Mouse (Mus musculus) liver, embryonic 11.5 days (tissue): Measurements from ENCODE around the gene Pacrg. TPM values are rescaled to one million over a fixed set of nuclear protein-coding genes. Genes with fewer than 3 reads are reported as not detected.

Experiments
- ATAC-seq: fragments of 200-750 bp; cut with Nextera tagmentation; replicated peaks from 2 replicates; pipeline ENCODE4 v1.8.0; 2017; ENCODE audit warnings: moderate number of reproducible peaks, mild to moderate bottlenecking, moderate TSS enrichment, moderate library complexity; ENCODE audit not compliant: low FRiP score
- DNase-seq: peaks from one replicate; pipeline ENCODE4 v3.0.0-alpha.2; 2017; ENCODE audit warnings: low spot score
- H3K27ac ChIP-seq: fragments of 300-500 bp; sonication (generic); 2 replicates; pipeline ENCODE4 v1.5.1; 2014; ENCODE audit warnings: mild to moderate bottlenecking, low read depth, low read length, control low read depth
- H3K27me3 ChIP-seq: fragments of 300-500 bp; sonication (generic); replicated peaks from 2 replicates; pipeline ENCODE4 v1.6.1; 2014; ENCODE audit warnings: low read length, mixed read lengths; ENCODE audit not compliant: control insufficient read depth, insufficient read depth
- H3K36me3 ChIP-seq: fragments of 300-500 bp; sonication (generic); 2 replicates; pipeline ENCODE4 v1.6.1; 2014; ENCODE audit warnings: mild to moderate bottlenecking, low read length, moderate library complexity, mixed read lengths; ENCODE audit not compliant: control insufficient read depth, insufficient read depth
- H3K4me1 ChIP-seq: fragments of 300-500 bp; sonication (generic); replicated peaks from 2 replicates; pipeline ENCODE4 v1.6.1; 2014; ENCODE audit warnings: low read length, mixed read lengths; ENCODE audit not compliant: control insufficient read depth, insufficient read depth
- H3K4me2 ChIP-seq: fragments of 300-500 bp; sonication (generic); 2 replicates; pipeline ENCODE4 v1.6.1; 2014; ENCODE audit warnings: mild to moderate bottlenecking, control low read depth, moderate library complexity
- H3K4me3 ChIP-seq: fragments of 300-500 bp; sonication (generic); 2 replicates; pipeline ENCODE4 v1.5.1; 2014; ENCODE audit warnings: low read depth, low read length, control low read depth
- H3K9ac ChIP-seq: fragments of 300-500 bp; sonication (generic); 2 replicates; pipeline ENCODE4 v1.6.1; 2014; ENCODE audit warnings: low read depth, low read length, control low read depth
- H3K9me3 ChIP-seq: fragments of 300-500 bp; sonication (generic); 2 replicates; pipeline ENCODE4 v1.6.1; 2016; ENCODE audit warnings: low read length, inconsistent platforms, mixed read lengths; ENCODE audit not compliant: control insufficient read depth
- WGBS: fragments of 180-500 bp; shearing (Covaris S2); extraction: QIAGEN DNeasy Blood & Tissue Kit; methylation state at CpG from one replicate; pipeline ENCODE4 v1.1.7; 2014; 5-methylcytosine and 5-hydroxymethylcytosine counted together
- polyA plus RNA-seq: library from polyadenylated mRNA; unstranded; fragments of >200 nt; fragmentation: Nextera tagmentation; extraction: Ambion mirVana; gene quantifications from 2 replicates; pipeline ENCODE4 v1.2.1, GENCODE M21; 2014

Pacrg gene
- polyA plus RNA-seq, 1 experiment from 2014 or later = 0.41 TPM

DNA sequence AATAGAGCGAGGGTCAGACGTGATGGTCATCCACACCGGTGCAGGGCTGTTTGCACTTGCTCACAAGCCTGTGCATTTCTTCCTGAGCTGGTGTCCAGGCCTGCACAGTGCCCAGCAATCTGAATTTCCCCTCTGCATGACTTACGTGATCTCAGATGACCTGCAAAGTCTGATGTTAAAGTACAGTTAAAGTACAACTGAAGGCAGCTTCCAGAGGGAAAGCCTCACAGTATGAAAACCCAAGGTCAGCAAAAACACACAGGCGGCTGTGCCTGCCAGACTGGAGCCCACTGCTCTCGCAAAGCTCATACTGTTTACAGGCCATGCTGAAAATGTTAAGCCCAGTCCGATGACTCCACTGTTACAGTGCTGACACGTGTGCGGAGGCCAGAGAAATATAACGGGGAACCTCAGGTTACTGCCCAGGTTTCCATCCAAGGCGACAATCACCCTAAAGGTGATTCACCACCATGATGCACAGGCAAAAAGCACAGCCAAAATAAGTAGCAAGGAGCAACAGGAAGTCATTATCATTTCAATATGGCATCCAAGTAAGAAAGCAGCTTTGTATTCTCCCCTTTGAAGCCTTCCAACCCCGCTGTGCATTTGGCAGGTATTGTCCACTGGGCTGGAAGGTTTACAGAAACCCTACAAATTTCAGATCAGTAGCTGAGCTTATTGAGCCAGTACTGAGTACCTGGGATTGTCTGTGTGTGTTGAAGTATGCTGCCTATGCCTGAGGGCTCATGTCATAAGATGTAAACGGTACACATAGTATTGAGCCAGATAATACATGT lies 213.6 kb downstream of the Pacrg start:
- WGBS = 76% methylated on average over 13 of the region's 13 CpGs
- Histone ChIP-seq H3K27me3 (no peaks in the 10 kb centered on the region), H3K27ac (no peak overlapping the region), H3K9ac (no peak overlapping the region), H3K9me3 (no peaks in the 10 kb centered on the region), H3K36me3 (no peaks in the 10 kb centered on the region), H3K4me1 (no peaks in the 10 kb centered on the region), H3K4me2 (no peak overlapping the region), H3K4me3 (no peak overlapping the region)
- DNase-seq = no peak
- no peak for ATAC-seq

DNA sequence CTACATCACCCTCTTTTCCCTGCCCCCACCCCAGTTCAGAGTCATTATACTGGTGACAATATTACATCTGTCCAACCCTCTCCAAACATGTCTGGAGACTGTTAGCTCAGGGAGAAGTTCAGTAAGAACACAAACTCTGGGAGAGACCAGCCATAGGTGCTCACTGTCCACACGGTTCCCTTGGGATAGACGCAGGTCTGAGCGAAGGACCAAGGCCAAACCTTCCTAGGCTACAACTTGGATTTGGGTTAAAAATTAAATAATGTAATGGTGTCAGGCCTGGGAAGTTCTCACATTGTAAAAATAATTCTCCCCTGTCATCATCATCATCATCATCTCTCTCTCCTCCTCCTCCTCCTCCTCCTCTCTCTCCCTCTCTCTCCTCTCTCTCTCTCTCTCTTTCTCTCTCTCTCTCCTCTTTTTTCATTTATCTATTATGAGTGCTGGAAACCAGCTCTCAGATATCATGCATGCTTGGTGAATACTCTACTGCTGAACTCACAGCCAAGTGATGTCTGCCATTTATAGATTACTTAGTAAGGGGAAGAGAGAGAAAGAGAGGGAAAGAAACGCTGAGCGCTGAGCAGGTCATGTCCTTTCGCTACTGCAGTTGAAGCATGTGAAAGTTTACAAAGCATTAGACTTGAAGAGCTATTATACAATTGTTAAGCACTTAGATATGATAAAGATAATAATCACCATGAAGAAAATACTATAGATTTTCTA lies 215.2 kb downstream of the Pacrg start:
- H3K27ac ChIP-seq = no peak overlapping the region
- DNase-seq = no peak
- no peaks in the 10 kb centered on the region for H3K27me3 ChIP-seq
- no peak overlapping the region for H3K9ac ChIP-seq
- H3K4me1 ChIP-seq = no peaks in the 10 kb centered on the region
- H3K4me2 ChIP-seq = no peak overlapping the region
- WGBS = 86% methylated on average over 6 of the region's 6 CpGs
- H3K4me3 ChIP-seq = no peak overlapping the region
- H3K36me3 ChIP-seq = no peaks in the 10 kb centered on the region
- H3K9me3 ChIP-seq = no peaks in the 10 kb centered on the region
- no peak for ATAC-seq

GRCm38 (mm10) chr17:10620621-10621020 lies 219.5 kb downstream of the Pacrg start:
- Histone ChIP-seq H3K36me3 (no peaks in the 10 kb centered on the region), H3K27me3 (no peaks in the 10 kb centered on the region), H3K4me2 (no peak overlapping the region), H3K9me3 (no peaks in the 10 kb centered on the region), H3K27ac (no peak overlapping the region), H3K9ac (no peak overlapping the region), H3K4me1 (no peaks in the 10 kb centered on the region), H3K4me3 (no peak overlapping the region)
- WGBS = 60% methylated on average over 2 of the region's 2 CpGs
- DNase-seq (no peak), ATAC-seq (no peak)

DNA sequence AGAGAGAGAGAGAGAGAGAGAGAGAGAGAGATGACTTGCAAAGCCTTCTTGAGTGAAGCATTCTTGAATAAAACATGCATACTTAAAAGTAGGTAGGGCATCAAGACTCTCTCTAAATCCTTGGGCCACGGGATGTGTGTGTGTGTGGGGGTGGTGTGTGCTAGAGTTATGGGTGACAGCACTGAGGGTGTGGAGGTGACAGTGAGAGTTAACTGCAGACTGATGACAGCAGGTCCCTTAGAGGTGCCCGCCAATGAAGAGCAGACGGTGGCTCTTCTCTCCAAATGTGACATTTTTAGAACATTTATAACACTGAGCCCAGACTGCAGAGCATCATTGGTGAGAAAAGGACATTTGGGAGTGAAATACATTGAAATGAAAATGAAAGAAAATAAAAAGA lies 220.2 kb downstream of the Pacrg start:
- Histone ChIP-seq H3K9ac (no peak overlapping the region), H3K27me3 (no peaks in the 10 kb centered on the region), H3K4me3 (no peak overlapping the region), H3K4me2 (no peak overlapping the region), H3K27ac (no peak overlapping the region), H3K9me3 (no peaks in the 10 kb centered on the region), H3K36me3 (no peaks in the 10 kb centered on the region), H3K4me1 (no peaks in the 10 kb centered on the region)
- no peak for DNase-seq
- ATAC-seq = no peak
- WGBS = 78% methylated on average over 3 of the region's 3 CpGs

- ATAC-seq (no peak), DNase-seq (no peak)
- no peaks in the 10 kb centered on the region for H3K4me1 ChIP-seq
- no peaks in the 10 kb centered on the region for H3K27me3 ChIP-seq
- no peaks in the 10 kb centered on the region for H3K9me3 ChIP-seq
- H3K36me3 ChIP-seq = no peaks in the 10 kb centered on the region
- no peak overlapping the region for H3K4me2 ChIP-seq
- no peak overlapping the region for H3K9ac ChIP-seq
- H3K4me3 ChIP-seq = no peak overlapping the region
- H3K27ac ChIP-seq = no peak overlapping the region
- 65% methylated on average over 4 of the region's 4 CpGs for WGBS
Observed at GRCm38 (mm10) chr17:10617656-10618055, 222.5 kb downstream of the Pacrg start.

DNA sequence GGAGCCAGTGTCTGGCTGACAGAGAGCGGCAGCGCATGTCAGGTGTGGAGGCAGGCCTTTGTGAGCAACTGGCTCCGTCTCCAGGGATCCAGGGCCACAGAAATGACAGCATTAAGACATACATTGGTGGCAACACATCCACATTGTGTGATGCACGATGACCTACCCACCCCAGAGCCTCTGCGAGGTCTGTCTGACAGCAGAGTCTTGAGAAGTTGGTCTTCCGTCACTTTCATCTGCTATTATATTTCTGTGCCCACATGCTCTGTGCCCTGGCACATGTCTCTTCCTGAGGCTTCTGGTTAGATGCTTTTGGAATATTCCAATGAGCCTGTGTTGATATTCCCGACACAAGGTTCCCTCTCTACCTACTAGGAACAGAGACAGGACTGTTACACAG lies 224.5 kb downstream of the Pacrg start:
- no peaks in the 10 kb centered on the region for H3K27me3 ChIP-seq
- ATAC-seq (no peak), DNase-seq (no peak)
- no peak overlapping the region for H3K27ac ChIP-seq
- H3K9ac ChIP-seq = no peak overlapping the region
- no peak overlapping the region for H3K4me3 ChIP-seq
- no peak overlapping the region for H3K4me2 ChIP-seq
- WGBS = 86% methylated on average over 7 of the region's 7 CpGs
- H3K4me1 ChIP-seq = no peaks in the 10 kb centered on the region
- no peaks in the 10 kb centered on the region for H3K36me3 ChIP-seq
- H3K9me3 ChIP-seq = no peaks in the 10 kb centered on the region

GRCm38 (mm10) chr17:10614696-10615095 lies 225.4 kb downstream of the Pacrg start:
- ATAC-seq (no peak), DNase-seq (no peak)
- Histone ChIP-seq H3K27me3 (no peaks in the 10 kb centered on the region), H3K4me1 (no peaks in the 10 kb centered on the region), H3K36me3 (no peaks in the 10 kb centered on the region), H3K4me3 (no peak overlapping the region), H3K4me2 (no peak overlapping the region), H3K9me3 (no peaks in the 10 kb centered on the region), H3K9ac (no peak overlapping the region), H3K27ac (no peak overlapping the region)
- 75% methylated on average over 6 of the region's 6 CpGs for WGBS

DNA sequence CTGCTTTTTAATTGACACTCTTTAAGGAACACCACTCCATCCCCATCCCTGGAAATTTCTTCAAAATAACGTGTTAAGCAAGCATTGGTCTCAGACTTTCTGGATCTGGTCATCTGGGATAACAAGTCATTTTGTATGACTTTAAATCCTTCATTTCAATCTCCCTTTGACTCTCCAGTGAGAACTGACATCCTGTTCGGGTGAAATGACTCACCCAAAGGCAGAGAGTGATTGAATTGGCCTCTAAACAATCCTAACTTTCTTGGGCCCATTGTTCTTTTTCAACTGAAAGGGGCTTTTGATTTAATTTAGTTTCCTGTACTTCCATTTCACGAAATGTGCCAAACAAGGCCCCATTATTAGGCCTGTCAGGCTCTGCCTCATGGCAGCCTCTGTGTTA lies 228.5 kb downstream of the Pacrg start:
- Histone ChIP-seq H3K27ac (no peak overlapping the region), H3K4me2 (no peak overlapping the region), H3K4me3 (no peak overlapping the region), H3K4me1 (no peaks in the 10 kb centered on the region), H3K27me3 (no peaks in the 10 kb centered on the region), H3K9me3 (no peaks in the 10 kb centered on the region), H3K9ac (no peak overlapping the region), H3K36me3 (no peaks in the 10 kb centered on the region)
- 54% methylated on average over 3 of the region's 3 CpGs for WGBS
- DNase-seq (no peak), ATAC-seq (no peak)

DNA sequence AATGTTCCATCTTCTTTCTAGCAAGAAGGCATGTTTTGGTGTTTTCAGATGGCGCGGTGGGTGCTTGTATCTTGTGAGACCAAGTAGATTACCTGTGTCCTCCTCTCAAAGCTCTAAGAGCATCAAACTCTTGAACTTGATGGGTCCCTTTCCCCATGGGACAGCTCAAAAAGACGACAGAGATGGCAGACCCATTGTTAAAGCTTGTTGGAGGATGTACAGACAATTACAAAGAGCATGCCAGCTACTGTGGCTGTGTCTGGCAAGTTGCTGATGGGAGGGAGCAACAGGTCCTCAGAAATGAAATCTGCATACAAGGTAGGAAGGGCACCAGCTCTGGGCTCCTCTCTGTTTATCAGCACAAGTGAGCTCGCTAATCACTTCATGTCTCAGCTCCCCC lies 232.0 kb downstream of the Pacrg start:
- Histone ChIP-seq H3K9ac (no peak overlapping the region), H3K27ac (no peak overlapping the region), H3K36me3 (no peaks in the 10 kb centered on the region), H3K4me3 (no peak overlapping the region), H3K27me3 (no peaks in the 10 kb centered on the region), H3K4me1 (no peaks in the 10 kb centered on the region), H3K4me2 (no peak overlapping the region), H3K9me3 (no peaks in the 10 kb centered on the region)
- ATAC-seq (no peak), DNase-seq (no peak)
- WGBS = 66% methylated on average over 4 of the region's 4 CpGs
